Mouse (Mus musculus) neural tube, embryonic 15.5 days (tissue): ENCODE measurements around the gene Ica1. TPM values are rescaled to one million over a fixed set of nuclear protein-coding genes. Genes with fewer than 3 reads are reported as not detected.
A peak's percentile ranks its signal among the peaks of the same experiment; 100 is the strongest.

Experiments
- ATAC-seq: fragments of 200-750 bp; cut with Nextera tagmentation; 2 replicates; pipeline ENCODE4 v1.8.0; 2017; ENCODE audit warnings: mild to moderate bottlenecking, moderate TSS enrichment, moderate library complexity; ENCODE audit not compliant: low FRiP score
- H3K27ac ChIP-seq: fragments of 300-500 bp; sonication (generic); replicated peaks from 2 replicates; pipeline ENCODE4 v1.5.1; 2015; ENCODE audit warnings: mild to moderate bottlenecking, inconsistent platforms
- H3K27me3 ChIP-seq: fragments of 300-500 bp; sonication (generic); replicated peaks from 2 replicates; pipeline ENCODE4 v1.6.1; 2015; ENCODE audit warnings: inconsistent platforms
- H3K36me3 ChIP-seq: fragments of 300-500 bp; sonication (generic); 2 replicates; pipeline ENCODE4 v1.6.1; 2015; ENCODE audit warnings: inconsistent platforms
- H3K4me1 ChIP-seq: fragments of 300-500 bp; sonication (generic); 2 replicates; pipeline ENCODE4 v1.6.1; 2015; ENCODE audit warnings: inconsistent platforms
- H3K4me2 ChIP-seq: fragments of 300-500 bp; sonication (generic); 2 replicates; pipeline ENCODE4 v1.6.1; 2015; ENCODE audit warnings: inconsistent platforms, mild to moderate bottlenecking, moderate library complexity
- H3K4me3 ChIP-seq: fragments of 300-500 bp; sonication (generic); replicated peaks from 2 replicates; pipeline ENCODE4 v1.5.1; 2015; ENCODE audit warnings: mild to moderate bottlenecking, inconsistent platforms
- H3K9ac ChIP-seq: fragments of 300-500 bp; sonication (generic); replicated peaks from 2 replicates; pipeline ENCODE4 v1.6.1; 2015; ENCODE audit warnings: mild to moderate bottlenecking, inconsistent platforms
- H3K9me3 ChIP-seq: fragments of 300-500 bp; sonication (generic); replicated peaks from 2 replicates; pipeline ENCODE4 v1.6.1; 2016; ENCODE audit warnings: inconsistent platforms
- WGBS: fragments of 180-500 bp; shearing (Covaris S2); methylation state at CpG from one replicate; pipeline ENCODE4 v1.1.7; 2015; ENCODE audit warnings: mixed read lengths; 5-methylcytosine and 5-hydroxymethylcytosine counted together
- polyA plus RNA-seq: library from polyadenylated mRNA; unstranded; fragments of >200 nt; fragmentation: Nextera tagmentation; extraction: Ambion mirVana; gene quantifications from 2 replicates; pipeline ENCODE4 v1.2.1, GENCODE M21; 2015

Gene Ica1
- polyA plus RNA-seq, 1 experiment from 2014 or later, result 78.5 TPM

DNA sequence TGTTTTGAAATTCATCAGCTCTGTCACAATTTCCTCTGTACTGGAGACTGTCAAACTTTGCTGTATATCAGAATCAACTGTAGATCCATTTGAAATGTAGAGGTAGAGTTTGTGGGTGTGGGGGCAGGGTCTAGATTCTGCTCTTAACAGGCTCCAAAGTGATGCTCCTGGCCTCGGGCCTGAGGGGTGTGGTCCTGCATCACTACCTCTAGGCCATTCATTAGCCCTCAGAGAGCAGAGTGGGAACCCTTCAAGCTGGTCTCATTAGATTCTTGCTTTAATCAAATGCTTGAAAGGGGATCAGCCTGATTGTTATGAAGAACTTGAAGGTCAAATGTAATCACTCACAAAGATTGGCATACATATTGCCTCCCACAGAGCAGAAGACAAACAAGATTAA, 36.6 kb downstream of the Ica1 start:
- Histone ChIP-seq H3K4me2 (no peak overlapping the region), H3K27me3 (no peaks in the 10 kb centered on the region), H3K9me3 (no peaks in the 10 kb centered on the region), H3K4me1 (no peaks in the 10 kb centered on the region), H3K4me3 (no peak overlapping the region), H3K9ac (no peak overlapping the region), H3K36me3 (peaks cover 10% of the 10 kb centered on the region; the same call in 1 of the 2 replicates), H3K27ac (no peak overlapping the region)
- no peak for ATAC-seq
- 58% methylated on average over 1 of the region's 1 CpGs for WGBS

DNA sequence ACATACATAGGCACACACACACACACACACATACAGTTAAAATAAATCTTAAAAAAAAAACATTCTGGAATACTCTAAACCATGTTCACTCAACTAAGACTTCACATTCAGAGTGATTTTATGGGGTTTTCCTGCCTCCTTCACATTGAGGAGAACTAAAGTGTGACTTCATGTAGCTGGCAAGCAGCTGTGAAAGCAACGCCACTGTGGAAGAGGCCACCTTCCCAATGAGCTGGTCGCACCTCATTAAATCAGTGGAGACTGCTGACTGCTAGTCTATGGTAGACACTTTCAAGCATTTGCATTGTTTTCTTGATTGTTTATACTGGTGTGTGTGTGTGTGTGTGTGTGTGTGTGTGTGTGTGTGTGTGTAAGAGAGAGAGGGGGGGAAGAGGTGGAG, 38.2 kb downstream of the Ica1 start:
- H3K4me1 ChIP-seq, result no peaks in the 10 kb centered on the region
- H3K4me2 ChIP-seq, result no peak overlapping the region
- no peaks in the 10 kb centered on the region for H3K27me3 ChIP-seq
- no peak overlapping the region for H3K4me3 ChIP-seq
- no peak overlapping the region for H3K9ac ChIP-seq
- H3K27ac ChIP-seq, result no peak overlapping the region
- H3K9me3 ChIP-seq, result no peaks in the 10 kb centered on the region
- peaks cover 10% of the 10 kb centered on the region; the same call in 1 of the 2 replicates for H3K36me3 ChIP-seq
- ATAC-seq, result no peak
- 35% methylated on average over 2 of the region's 2 CpGs for WGBS

DNA sequence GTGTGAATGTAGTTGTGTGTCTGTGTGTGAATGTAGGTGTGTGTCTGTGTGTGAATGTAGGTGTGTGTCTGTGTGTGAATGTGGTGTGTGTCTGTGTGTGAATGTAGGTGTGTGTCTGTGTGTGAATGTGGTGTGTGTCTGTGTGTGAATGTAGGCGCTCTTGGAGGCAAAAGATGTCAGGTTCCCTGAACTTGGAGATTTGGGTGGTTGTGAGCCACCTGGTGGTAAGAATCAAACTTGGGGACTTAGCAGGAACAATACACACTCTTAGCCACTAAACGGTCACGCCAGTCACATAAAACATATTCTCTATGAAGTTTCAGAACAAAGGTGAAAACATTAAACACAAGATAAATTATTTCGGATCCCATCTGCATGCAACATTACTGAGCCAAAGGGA, 39.9 kb downstream of the Ica1 start:
- no peak for ATAC-seq
- H3K9ac ChIP-seq, result no peak overlapping the region
- H3K9me3 ChIP-seq, result no peaks in the 10 kb centered on the region
- no peaks in the 10 kb centered on the region for H3K27me3 ChIP-seq
- H3K36me3 ChIP-seq, result peaks cover 10% of the 10 kb centered on the region; the same call in 1 of the 2 replicates
- 67% methylated on average over 4 of the region's 4 CpGs for WGBS
- H3K27ac ChIP-seq, result no peak overlapping the region
- H3K4me2 ChIP-seq, result no peak overlapping the region
- H3K4me3 ChIP-seq, result no peak overlapping the region
- H3K4me1 ChIP-seq, result no peaks in the 10 kb centered on the region

DNA sequence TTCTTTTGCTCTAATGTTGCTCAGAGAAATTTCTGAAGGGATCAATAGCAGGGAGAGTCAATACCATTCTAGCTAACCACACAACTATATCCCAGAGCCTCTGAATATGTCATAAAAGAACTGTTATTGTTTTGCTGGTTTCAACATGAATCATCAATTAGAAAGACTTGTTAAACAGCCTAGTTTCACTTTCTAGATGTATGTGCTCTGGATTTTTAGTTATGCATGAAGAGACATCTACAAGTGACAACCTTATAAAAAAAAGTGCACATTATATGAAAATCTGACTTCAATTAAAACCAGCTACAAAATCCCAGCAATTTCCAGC, 41.8 kb downstream of the Ica1 start:
- Histone ChIP-seq H3K4me1 (no peaks in the 10 kb centered on the region), H3K9me3 (no peaks in the 10 kb centered on the region), H3K27ac (no peak overlapping the region), H3K4me3 (no peak overlapping the region), H3K36me3 (peaks cover 4% of the 10 kb centered on the region; the same call in 1 of the 2 replicates), H3K27me3 (no peaks in the 10 kb centered on the region), H3K9ac (no peak overlapping the region), H3K4me2 (no peak overlapping the region)
- peak; percentile 9; the same call in 1 of the 2 replicates for ATAC-seq

DNA sequence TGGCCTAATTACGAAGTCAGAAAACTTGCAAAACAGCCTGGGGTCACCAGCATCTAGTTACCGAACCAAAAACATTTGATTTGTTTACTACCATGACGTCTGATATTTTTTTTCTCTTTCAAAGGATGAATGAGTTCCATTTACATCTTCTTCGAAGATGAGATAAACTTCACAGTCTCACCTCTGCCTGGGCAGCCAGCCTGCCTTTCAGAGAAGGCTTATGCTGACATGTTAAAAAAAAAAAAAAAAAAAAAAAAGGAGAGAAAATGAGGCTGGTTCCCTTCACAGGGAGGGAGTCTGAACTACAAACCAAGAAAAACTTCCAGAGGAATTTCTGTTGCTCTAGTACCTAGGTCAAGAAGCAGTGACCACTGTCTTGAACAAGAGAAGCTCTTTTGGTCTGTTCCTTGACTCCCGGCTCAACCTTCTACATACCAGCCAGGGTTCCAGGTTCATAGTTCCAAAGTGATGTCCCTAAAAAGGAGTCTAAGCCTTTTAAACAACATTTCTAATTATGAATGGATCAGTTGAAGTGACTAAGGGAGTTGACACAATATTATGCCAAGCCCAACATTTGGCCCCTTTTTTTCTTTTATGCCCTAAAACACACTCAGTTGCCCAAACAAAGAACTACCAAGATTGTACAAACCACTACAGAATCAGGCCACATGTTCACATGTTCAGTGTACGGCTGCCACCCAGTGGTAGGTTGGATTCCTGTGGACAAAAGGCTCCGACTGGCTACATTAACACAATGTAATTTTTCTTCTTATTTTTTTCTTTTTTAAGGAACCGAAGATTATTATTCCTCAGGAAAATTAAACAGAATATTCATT, 42.4 kb downstream of the Ica1 start:
- H3K27ac ChIP-seq, result no peak overlapping the region
- peaks cover 2% of the 10 kb centered on the region; the same call in 1 of the 2 replicates for H3K36me3 ChIP-seq
- no peaks in the 10 kb centered on the region for H3K9me3 ChIP-seq
- H3K4me1 ChIP-seq, result no peaks in the 10 kb centered on the region
- H3K4me3 ChIP-seq, result no peak overlapping the region
- no peak overlapping the region for H3K4me2 ChIP-seq
- H3K27me3 ChIP-seq, result no peaks in the 10 kb centered on the region
- no peak overlapping the region for H3K9ac ChIP-seq
- ATAC-seq, result peak; percentile 87
- WGBS, result 55% methylated on average over 8 of the region's 8 CpGs

DNA sequence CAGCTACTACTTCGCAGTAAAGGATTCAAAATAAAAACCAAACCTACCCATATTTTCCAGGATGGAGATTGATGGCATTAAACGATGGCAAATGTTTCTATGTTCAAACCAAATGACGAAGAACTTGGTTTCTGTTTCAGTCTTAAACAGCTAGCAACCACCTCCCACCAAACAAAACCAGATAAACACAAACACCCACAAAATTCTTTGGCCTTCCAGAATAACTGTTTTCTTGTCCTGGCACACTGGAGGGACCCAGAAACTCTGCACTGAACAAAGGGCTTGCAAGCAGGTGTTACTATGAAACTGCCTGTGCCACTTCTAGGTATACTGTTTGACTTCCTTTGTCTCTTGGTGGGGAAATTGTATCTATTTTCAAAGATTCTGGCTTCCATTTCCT, 43.2 kb downstream of the Ica1 start:
- H3K4me3 ChIP-seq, result no peak overlapping the region
- H3K9me3 ChIP-seq, result no peaks in the 10 kb centered on the region
- H3K4me2 ChIP-seq, result no peak overlapping the region
- H3K27ac ChIP-seq, result no peak overlapping the region
- WGBS, result 97% methylated on average over 3 of the region's 3 CpGs
- H3K36me3 ChIP-seq, result peaks cover 2% of the 10 kb centered on the region; the same call in 1 of the 2 replicates
- H3K9ac ChIP-seq, result no peak overlapping the region
- no peaks in the 10 kb centered on the region for H3K27me3 ChIP-seq
- ATAC-seq, result no peak
- no peaks in the 10 kb centered on the region for H3K4me1 ChIP-seq

DNA sequence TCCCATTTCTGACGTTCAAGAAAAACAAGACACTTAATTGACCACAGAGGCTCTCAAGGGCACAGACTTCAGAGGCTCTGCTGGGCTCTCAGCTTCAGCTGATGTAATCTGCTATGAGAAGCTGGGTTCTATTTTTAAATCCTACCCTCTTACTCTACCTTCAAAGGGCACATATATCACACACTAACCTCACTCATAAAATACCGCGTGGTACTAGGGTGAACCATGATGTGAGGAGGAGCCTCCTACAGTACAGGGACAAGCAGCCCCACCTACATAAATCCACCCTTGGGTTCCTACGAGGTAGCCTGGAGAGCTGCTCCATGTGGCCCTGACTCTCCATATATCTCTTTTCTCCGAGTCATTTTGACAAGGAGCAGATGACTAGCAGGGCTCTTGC, 45.8 kb downstream of the Ica1 start:
- 61% methylated on average over 5 of the region's 5 CpGs for WGBS

DNA sequence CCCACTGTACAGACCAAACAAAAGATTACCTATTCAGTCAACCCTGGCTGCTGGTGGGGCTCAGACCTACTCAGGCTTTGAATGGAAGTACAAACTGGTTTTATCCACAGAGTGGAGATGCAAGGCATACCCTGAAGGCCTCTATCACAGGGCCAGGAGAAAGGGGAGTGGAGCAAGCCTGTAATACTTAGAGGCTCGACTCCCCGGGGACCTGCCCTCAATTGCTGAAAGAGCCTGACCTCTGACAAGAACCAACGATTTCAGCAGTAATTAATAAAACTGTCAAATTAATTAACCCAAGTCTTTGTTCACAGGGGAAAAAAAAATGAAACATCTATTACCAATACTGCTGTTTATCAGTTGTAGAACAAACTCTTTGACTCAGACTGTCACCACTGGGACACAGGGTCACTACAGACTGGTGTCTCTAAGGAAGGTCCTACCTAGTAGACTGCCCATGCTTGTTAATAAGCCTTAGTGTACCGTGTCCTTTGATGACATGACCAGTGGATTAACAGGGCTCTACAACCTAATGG, 46.6 kb downstream of the Ica1 start:
- ATAC-seq, result no peak

More for the DNA sequence above, 45.8 kb downstream of the Ica1 start:
- peaks cover 2% of the 10 kb centered on the region; the same call in 1 of the 2 replicates for H3K36me3 ChIP-seq
- H3K9ac ChIP-seq, result no peak overlapping the region
- H3K4me2 ChIP-seq, result no peak overlapping the region
- no peaks in the 10 kb centered on the region for H3K4me1 ChIP-seq
- no peak overlapping the region for H3K27ac ChIP-seq
- H3K9me3 ChIP-seq, result no peaks in the 10 kb centered on the region
- no peak overlapping the region for H3K4me3 ChIP-seq
- H3K27me3 ChIP-seq, result no peaks in the 10 kb centered on the region
- ATAC-seq, result peak; percentile 37; the same call in 1 of the 2 replicates

DNA sequence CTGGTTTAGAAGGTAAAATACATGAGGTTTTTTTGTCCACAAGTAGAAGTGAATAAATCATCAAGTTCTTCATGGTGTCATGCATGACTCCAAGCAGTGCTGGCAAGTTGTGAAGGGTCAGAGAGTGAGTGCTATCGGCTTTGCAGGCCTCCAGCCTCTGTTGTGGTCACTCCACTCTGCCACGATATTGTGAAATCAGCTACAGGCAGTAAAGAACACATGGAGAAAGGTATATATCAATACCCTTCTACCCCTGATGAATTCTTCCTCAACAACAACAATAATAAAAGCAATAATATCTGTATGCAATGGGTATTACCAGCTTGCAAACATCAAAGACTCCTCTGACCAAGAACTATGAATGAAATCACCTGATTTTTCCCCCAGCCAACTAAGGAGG, 47.9 kb downstream of the Ica1 start:
- ATAC-seq, result no peak
- Histone ChIP-seq H3K36me3 (no peaks in the 10 kb centered on the region; the same call in 1 of the 2 replicates), H3K27ac (no peak overlapping the region), H3K9me3 (no peaks in the 10 kb centered on the region), H3K9ac (no peak overlapping the region), H3K4me2 (no peak overlapping the region), H3K4me1 (no peaks in the 10 kb centered on the region), H3K27me3 (no peaks in the 10 kb centered on the region), H3K4me3 (no peak overlapping the region)
- 85% methylated on average over 2 of the region's 2 CpGs for WGBS

More for the DNA sequence above, 46.6 kb downstream of the Ica1 start:
- no peaks in the 10 kb centered on the region for H3K27me3 ChIP-seq
- H3K4me3 ChIP-seq, result no peak overlapping the region
- H3K4me2 ChIP-seq, result no peak overlapping the region
- WGBS, result 39% methylated on average over 4 of the region's 4 CpGs
- H3K27ac ChIP-seq, result no peak overlapping the region
- H3K9me3 ChIP-seq, result no peaks in the 10 kb centered on the region
- H3K9ac ChIP-seq, result no peak overlapping the region
- H3K36me3 ChIP-seq, result no peaks in the 10 kb centered on the region; the same call in 1 of the 2 replicates
- H3K4me1 ChIP-seq, result no peaks in the 10 kb centered on the region

DNA sequence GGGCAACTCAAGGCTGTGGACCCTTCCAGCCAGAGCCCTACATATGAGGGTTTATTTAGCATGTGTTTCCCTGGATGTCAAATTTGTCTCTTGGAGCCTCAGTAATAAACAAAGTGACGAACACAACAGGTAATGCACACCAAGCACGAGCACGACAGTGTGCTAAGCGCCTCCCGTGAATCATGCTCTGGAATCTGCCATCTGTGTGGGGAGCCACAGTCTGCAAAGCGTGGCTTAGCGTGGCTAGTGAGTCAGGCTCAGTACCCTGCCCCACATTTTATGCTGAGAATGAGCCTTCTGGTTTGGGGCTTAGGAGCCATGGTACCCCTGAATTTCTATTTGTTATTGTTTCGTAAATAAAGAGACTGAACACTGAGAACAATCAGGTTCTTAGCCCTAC, 50.5 kb downstream of the Ica1 start:
- no peaks in the 10 kb centered on the region for H3K4me1 ChIP-seq
- no peaks in the 10 kb centered on the region; the same call in 1 of the 2 replicates for H3K36me3 ChIP-seq
- no peak overlapping the region for H3K27ac ChIP-seq
- H3K4me3 ChIP-seq, result no peak overlapping the region
- WGBS, result 90% methylated on average over 8 of the region's 8 CpGs
- no peak overlapping the region for H3K4me2 ChIP-seq
- H3K9me3 ChIP-seq, result no peaks in the 10 kb centered on the region
- no peak for ATAC-seq
- H3K27me3 ChIP-seq, result no peaks in the 10 kb centered on the region
- no peak overlapping the region for H3K9ac ChIP-seq

DNA sequence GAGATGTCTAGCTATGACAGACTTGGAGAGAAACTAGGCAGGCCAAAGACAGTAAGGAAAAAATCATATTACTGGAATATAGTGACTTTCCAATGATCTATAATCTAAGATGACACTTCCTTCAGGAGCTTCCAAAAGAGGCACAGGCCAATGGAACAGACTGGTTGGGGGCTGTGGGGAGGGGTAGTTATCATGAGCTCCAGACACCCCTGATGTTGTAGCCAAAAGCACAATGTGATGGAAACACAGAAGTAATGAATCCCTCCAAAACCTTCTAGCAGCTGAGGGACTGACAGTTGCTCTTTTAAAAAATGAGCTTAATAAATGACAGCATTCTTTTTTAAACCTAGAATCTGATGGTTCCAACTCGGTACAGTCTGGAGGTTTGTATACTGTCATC, 52.7 kb downstream of the Ica1 start:
- no peaks in the 10 kb centered on the region; the same call in 1 of the 2 replicates for H3K36me3 ChIP-seq
- ATAC-seq, result no peak
- H3K4me1 ChIP-seq, result no peaks in the 10 kb centered on the region
- no peak overlapping the region for H3K27ac ChIP-seq
- no peak overlapping the region for H3K9ac ChIP-seq
- H3K4me3 ChIP-seq, result no peak overlapping the region
- no peaks in the 10 kb centered on the region for H3K27me3 ChIP-seq
- H3K4me2 ChIP-seq, result no peak overlapping the region
- no peaks in the 10 kb centered on the region for H3K9me3 ChIP-seq
- WGBS, result 88% methylated on average over 1 of the region's 1 CpGs

DNA sequence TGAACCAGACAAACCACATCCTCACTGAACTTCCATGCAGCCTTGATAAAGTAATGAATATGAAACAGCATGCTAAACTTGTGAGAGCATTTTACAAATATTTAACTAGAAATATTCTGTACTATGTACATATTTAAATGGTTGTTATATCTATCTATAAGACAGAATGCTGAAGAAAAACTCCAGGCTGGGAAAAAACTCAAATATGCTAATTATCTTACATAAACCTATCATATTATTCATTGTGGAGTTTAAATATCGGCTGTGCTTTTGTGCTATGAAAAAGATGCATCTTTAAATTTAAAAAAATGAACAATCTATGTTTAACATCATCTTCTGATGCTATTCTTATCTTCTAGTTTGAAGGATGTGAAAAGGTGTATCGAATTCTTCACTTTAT, 58.6 kb downstream of the Ica1 start:
- Histone ChIP-seq H3K27me3 (no peaks in the 10 kb centered on the region), H3K9me3 (no peaks in the 10 kb centered on the region), H3K9ac (no peak overlapping the region), H3K4me2 (no peak overlapping the region), H3K36me3 (no peaks in the 10 kb centered on the region), H3K4me1 (no peaks in the 10 kb centered on the region), H3K27ac (no peak overlapping the region), H3K4me3 (no peak overlapping the region)
- no peak for ATAC-seq
- WGBS, result 91% methylated on average over 2 of the region's 2 CpGs
